9 mouse cellular contexts compared by ENCODE assay signal in the genomic region with DNA sequence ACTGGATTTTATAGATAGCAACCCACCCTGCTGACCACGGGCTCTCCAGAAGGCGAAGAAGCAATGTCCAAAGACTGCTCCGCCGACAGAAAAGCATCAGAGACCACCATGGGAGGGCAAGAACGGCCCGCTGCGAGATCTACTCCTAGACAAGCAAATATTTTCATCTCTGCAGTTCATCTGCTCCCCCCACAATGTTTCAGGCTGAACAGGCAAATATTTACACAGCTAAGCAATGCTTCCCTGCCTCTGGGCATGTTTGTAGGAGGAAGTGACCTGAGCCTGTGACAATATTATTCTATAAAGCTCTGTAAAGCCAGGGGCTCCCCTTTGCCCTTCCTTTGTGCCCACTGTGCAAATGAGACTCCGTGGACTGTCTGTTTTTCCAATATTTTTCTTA. TPM values are rescaled to one million over a fixed set of nuclear protein-coding genes. Genes with fewer than 3 reads are reported as not detected.
DNase-seq lines count a peak whose midpoint lies in the region; ATAC-seq and TF ChIP-seq lines count a peak whose summit lies in the region.
"Had no signal": no experiment of that assay in that cellular context is flagged by ENCODE, and none has a peak within 500 bp of the region (broad histone marks: within the 10 kb centered on the region; RNA-seq: fewer than 3 reads in every experiment).

No protein-coding gene starts in this region.

- H3K4me3 ChIP-seq in heart, embryonic 11.5 days (ENCODE audit: low read depth, low read length) = no peak overlapping the region
- H3K4me3 ChIP-seq in lung, embryonic 16.5 days (ENCODE audit: low read length) = no peak overlapping the region
- no peak overlapping the region for H3K4me3 ChIP-seq in intestine, postnatal 0 days (ENCODE audit: low read depth, low read length)
- no peak overlapping the region for H3K4me3 ChIP-seq in stomach, embryonic 15.5 days (replicated peaks)
- H3K4me3 ChIP-seq: midbrain, embryonic 13.5 days had no signal

- intact Hi-C loops in heart, postnatal 10 days (cut with DNase I) = no loop called here

- no peaks in the 10 kb centered on the region for H3K27me3 ChIP-seq in heart, embryonic 11.5 days (ENCODE audit: control insufficient read depth, insufficient read depth, low read length)
- H3K27me3 ChIP-seq in lung, embryonic 16.5 days (ENCODE audit: control insufficient read depth, insufficient read depth, low read depth, low read length) = no peaks in the 10 kb centered on the region
- H3K27me3 ChIP-seq in intestine, postnatal 0 days (replicated peaks; ENCODE audit: control insufficient read depth, insufficient read depth, low read length) = no peaks in the 10 kb centered on the region
- no peaks in the 10 kb centered on the region for H3K27me3 ChIP-seq in stomach, embryonic 15.5 days (replicated peaks)
- H3K27me3 ChIP-seq: midbrain, embryonic 13.5 days had no signal

- 52% methylated on average over 8 of the region's 8 CpGs for WGBS in heart, embryonic 11.5 days (ENCODE audit: insufficient replicate concordance)
- WGBS in lung, embryonic 16.5 days = 29% methylated on average over 8 of the region's 8 CpGs
- 14% methylated on average over 8 of the region's 8 CpGs for WGBS in intestine, postnatal 0 days
- 32% methylated on average over 8 of the region's 8 CpGs for WGBS in stomach, embryonic 15.5 days

- peaks cover 13% of the 10 kb centered on the region for H3K4me1 ChIP-seq in heart, embryonic 11.5 days (ENCODE audit: control insufficient read depth, insufficient read depth, low read length)
- H3K4me1 ChIP-seq in lung, embryonic 16.5 days (replicated peaks; ENCODE audit: control insufficient read depth, insufficient read depth, low read length) = peaks cover 21% of the 10 kb centered on the region
- H3K4me1 ChIP-seq in intestine, postnatal 0 days (replicated peaks; ENCODE audit: control insufficient read depth, insufficient read depth, low read length) = no peaks in the 10 kb centered on the region; the same call in 1 of the 2 replicates
- peaks cover 26% of the 10 kb centered on the region for H3K4me1 ChIP-seq in stomach, embryonic 15.5 days

- ATAC-seq in heart, embryonic 11.5 days (replicated peaks; ENCODE audit: insufficient number of reproducible peaks, low FRiP score, low TSS enrichment) = no peak
- ATAC-seq in lung, embryonic 16.5 days (ENCODE audit: low read depth) = no peak; the same call in 1 of the 2 replicates
- no peak for ATAC-seq in intestine, postnatal 0 days
- ATAC-seq in stomach, embryonic 15.5 days (ENCODE audit: insufficient read depth, low FRiP score, low read depth) = no peak; the same call in 1 of the 2 replicates
- ATAC-seq: midbrain, embryonic 13.5 days had no signal

- H3K9me3 ChIP-seq in heart, embryonic 11.5 days (replicated peaks; ENCODE audit: control insufficient read depth, low read length) = no peaks in the 10 kb centered on the region; the same call in 1 of the 2 replicates
- peaks cover 5% of the 10 kb centered on the region; the same call in 1 of the 2 replicates for H3K9me3 ChIP-seq in lung, embryonic 16.5 days (ENCODE audit: control insufficient read depth, low read length)
- H3K9me3 ChIP-seq in intestine, postnatal 0 days (ENCODE audit: control insufficient read depth) = no peaks in the 10 kb centered on the region
- H3K9me3 ChIP-seq in stomach, embryonic 15.5 days = no peaks in the 10 kb centered on the region

- no peaks in the 10 kb centered on the region; the same call in 1 of the 2 replicates for H3K36me3 ChIP-seq in heart, embryonic 11.5 days (ENCODE audit: control insufficient read depth, insufficient read depth, low read length)
- H3K36me3 ChIP-seq in lung, embryonic 16.5 days (ENCODE audit: control insufficient read depth, insufficient read depth, low read length) = no peaks in the 10 kb centered on the region
- H3K36me3 ChIP-seq in intestine, postnatal 0 days (ENCODE audit: control insufficient read depth, insufficient read depth) = no peaks in the 10 kb centered on the region
- H3K36me3 ChIP-seq in stomach, embryonic 15.5 days = no peaks in the 10 kb centered on the region
- H3K36me3 ChIP-seq: midbrain, embryonic 13.5 days had no signal

- TF ChIP-seq CTCF in intestine, postnatal 0 days (IDR thresholded peaks at IDR 0.05; ENCODE audit: low read depth) = no peak

- H3K4me2 ChIP-seq in heart, embryonic 11.5 days = peak overlapping the region; percentile 27; the same call in 1 of the 2 replicates
- H3K4me2 ChIP-seq in lung, embryonic 16.5 days (ENCODE audit: low read depth, low read length) = no peak overlapping the region
- H3K4me2 ChIP-seq in intestine, postnatal 0 days (replicated peaks; ENCODE audit: low read depth) = 0 out of 2 replicates have a peak overlapping the region, but pooled peaks have one; percentile 9
- peak overlapping the region; percentile 26; the same call in 1 of the 2 replicates for H3K4me2 ChIP-seq in stomach, embryonic 15.5 days
- H3K4me2 ChIP-seq: midbrain, embryonic 13.5 days had no signal

- no peak for DNase-seq in heart, postnatal 10 days
- DNase-seq in lung, postnatal 14 days = no peak
- no peak for DNase-seq in T-cell, adult 2 months (ENCODE audit: low spot score)
- DNase-seq in frontal cortex, postnatal 14 days (ENCODE audit: low spot score in 2 of 2) = no peak

- H3K9ac ChIP-seq in heart, embryonic 11.5 days (ENCODE audit: low read depth, low read length) = peak overlapping the region; percentile 39; the same call in 1 of the 2 replicates
- no peak overlapping the region for H3K9ac ChIP-seq in lung, embryonic 16.5 days (ENCODE audit: low read length)
- H3K9ac ChIP-seq in intestine, postnatal 0 days (ENCODE audit: low read depth, low read length) = no peak overlapping the region
- H3K9ac ChIP-seq in stomach, embryonic 15.5 days = no peak overlapping the region
- H3K9ac ChIP-seq: midbrain, embryonic 13.5 days had no signal

- H3K27ac ChIP-seq in heart, embryonic 11.5 days (ENCODE audit: low read depth, low read length) = peak overlapping the region; percentile 46
- peak overlapping the region; percentile 37; the same call in 1 of the 2 replicates for H3K27ac ChIP-seq in lung, embryonic 16.5 days (ENCODE audit: low read length)
- peak overlapping the region; percentile 35; the same call in 1 of the 2 replicates for H3K27ac ChIP-seq in intestine, postnatal 0 days (ENCODE audit: low read depth, low read length)
- H3K27ac ChIP-seq in stomach, embryonic 15.5 days = peak overlapping the region; percentile 61
- H3K27ac ChIP-seq: midbrain, embryonic 13.5 days had no signal

RNA-seq across cellular contexts. Expression of a gene that starts 20.2 kb away (rescaled TPM):
- polyA plus RNA-seq in heart, embryonic 11.5 days (2014; fragmentation: Nextera tagmentation; extraction: Ambion mirVana) = 8.6 and 9.3 TPM in 2 replicates
- total RNA-seq in heart, postnatal 10 days (2021) = 10 to 100 TPM; 32.0 to 37.7 TPM
- polyA plus RNA-seq in lung, embryonic 16.5 days (2015; fragmentation: Nextera tagmentation; extraction: Ambion mirVana) = 1.9 and 2.1 TPM in 2 replicates
- polyA plus RNA-seq in intestine, postnatal 0 days (2015; fragmentation: Nextera tagmentation; extraction: Ambion mirVana) = 1.7 TPM in 2 replicates
- polyA plus RNA-seq in stomach, embryonic 15.5 days (2015; fragmentation: Nextera tagmentation; extraction: Ambion mirVana) = 2.5 and 3.1 TPM in 2 replicates
